Mouse (Mus musculus): Measurements from ENCODE around the gene Zfp687.
"Not testable (repeated sequence)": the region's sequence is repeated elsewhere in the genome, so short reads cannot be mapped to it uniquely, and the experiment has no call there.

Gene Zfp687

GRCm38 (mm10) chr3:95015337-95015872, at the start of gene Zfp687:
Zfp687 (minus strand) TSS chr3:95015448.
- peak; percentile 100 for DNase-seq (ENCODE audit: low spot score)

DNA sequence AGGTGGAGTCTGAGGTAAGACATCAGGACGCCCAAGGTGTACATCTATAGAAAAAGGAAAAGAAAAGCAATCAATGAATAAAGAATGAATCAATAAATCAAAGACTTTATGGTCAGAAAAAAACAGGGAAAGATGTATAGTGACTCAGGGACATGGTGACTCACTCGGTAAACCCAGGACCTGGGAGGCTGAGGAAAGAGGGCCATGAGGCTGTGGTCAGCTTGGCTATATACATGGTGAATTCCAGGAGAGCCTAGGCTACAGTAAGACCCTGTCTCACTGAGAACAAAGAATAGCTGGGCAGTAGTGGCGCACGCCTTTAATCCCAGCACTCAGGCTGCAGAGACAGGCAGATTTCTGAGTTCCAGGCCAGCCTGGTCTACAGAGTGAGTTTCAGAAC, 48.5 kb upstream of the Zfp687 start:
- DNase-seq (ENCODE audit: low spot score): no peak

GRCm38 (mm10) chr3:95058078-95058477, 42.8 kb upstream of the Zfp687 start:
- no peak for DNase-seq (ENCODE audit: low spot score)

- no peak for DNase-seq (ENCODE audit: low spot score)
Measured at GRCm38 (mm10) chr3:95056275-95056674, 41.0 kb upstream of the Zfp687 start.

DNA sequence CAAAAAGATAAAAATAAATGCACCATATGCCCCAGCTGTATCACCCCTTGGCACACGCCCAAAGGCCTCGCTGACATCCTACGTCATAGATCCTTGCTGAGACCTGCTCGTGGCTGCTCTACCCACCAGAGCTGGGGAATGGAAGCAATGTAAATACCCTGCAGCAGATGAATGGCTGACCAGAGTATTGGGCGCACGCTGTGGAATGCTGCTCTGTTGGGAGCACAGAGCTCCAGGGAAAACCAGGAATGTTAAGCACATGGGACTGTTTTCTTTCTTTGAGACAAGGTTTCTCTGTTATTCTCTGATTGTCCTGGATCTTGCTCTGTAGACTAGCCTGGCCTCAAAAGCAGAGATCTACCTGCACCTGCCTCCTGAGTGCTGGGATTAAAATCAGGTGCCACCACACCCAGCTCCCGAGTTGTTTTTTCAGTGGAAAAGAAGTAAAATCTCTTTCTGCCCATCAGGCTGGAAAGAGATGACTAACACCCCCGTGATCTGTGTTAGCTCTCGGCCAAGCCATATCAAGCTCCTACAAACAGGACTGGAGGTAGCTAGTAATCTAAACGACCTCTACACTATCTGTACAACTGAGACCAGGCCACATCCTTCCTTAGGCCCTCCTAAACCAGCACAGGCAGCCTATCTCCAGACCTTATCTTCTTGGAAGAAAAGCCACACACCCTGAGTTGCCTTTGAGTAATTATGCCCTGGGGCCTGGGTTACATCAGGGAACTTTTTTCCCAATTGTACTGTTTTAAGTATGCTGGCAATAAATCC, 39.4 kb upstream of the Zfp687 start:
- DNase-seq (ENCODE audit: low spot score): no peak

DNA sequence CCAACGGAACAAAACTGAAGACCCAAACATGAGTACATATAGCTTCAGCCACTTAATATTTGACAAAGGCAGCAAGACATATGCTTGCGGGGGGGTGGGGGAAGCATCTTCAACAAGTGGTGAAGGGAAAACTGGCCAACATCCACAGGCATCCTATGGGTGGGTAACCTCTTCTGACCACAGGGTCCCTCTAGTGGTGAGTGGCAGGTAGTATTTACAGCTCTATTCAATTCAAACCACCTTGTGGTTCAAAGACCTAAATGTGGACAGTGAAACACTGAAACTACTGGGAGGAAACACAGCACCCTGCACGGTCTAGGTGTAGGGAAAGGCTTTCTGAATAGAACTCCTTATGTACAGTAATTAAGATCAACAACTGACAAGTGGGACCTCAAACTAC, 38.5 kb upstream of the Zfp687 start:
- no peak for DNase-seq (ENCODE audit: low spot score)

- DNase-seq (ENCODE audit: low spot score): peak; percentile 71
Measured at GRCm38 (mm10) chr3:95052959-95053358, 37.7 kb upstream of the Zfp687 start.

- DNase-seq (ENCODE audit: low spot score): no peak
Measured at GRCm38 (mm10) chr3:95047914-95048313, 32.7 kb upstream of the Zfp687 start.

GRCm38 (mm10) chr3:95046462-95047057, 31.3 kb upstream of the Zfp687 start:
- no peak for DNase-seq (ENCODE audit: low spot score)

DNA sequence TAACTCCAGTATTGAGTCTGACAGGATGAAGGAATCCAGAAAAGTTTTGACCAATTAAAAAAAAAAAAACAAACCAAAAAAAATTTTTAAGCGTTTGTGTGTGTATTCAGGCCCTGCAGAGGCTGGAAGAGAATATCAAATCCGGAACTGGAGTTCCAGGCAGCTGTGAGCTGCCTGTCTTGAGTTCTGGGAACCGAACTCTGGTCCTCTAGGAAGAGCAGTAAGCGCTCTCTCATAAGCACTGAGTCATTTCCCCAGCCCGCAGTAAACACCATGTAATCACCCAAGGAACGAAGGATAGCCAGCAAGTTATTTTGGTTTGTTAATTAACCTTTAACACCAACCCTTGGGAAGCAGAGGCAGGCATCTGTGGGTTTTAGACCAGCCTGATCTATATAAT, 28.0 kb upstream of the Zfp687 start:
- no peak for DNase-seq (ENCODE audit: low spot score)

DNA sequence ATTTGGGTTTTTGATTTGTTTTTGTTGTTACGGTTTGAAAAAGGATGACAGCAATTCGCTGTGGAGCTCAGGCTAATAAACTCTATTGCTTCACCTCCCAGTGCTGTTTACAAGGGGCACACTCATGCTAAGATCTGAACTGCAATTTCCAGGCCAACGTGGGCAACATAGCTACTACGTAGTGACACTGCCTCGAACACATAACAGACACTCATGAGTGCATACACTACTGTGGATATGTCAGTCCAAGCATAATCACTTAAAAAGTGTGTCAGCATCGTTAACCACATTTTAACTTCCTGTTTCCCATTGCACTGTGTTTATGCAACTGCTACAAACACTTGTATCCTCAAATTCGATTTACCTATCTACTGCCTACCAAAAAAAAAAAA, 27.6 kb upstream of the Zfp687 start:
- DNase-seq (ENCODE audit: low spot score): no peak

DNA sequence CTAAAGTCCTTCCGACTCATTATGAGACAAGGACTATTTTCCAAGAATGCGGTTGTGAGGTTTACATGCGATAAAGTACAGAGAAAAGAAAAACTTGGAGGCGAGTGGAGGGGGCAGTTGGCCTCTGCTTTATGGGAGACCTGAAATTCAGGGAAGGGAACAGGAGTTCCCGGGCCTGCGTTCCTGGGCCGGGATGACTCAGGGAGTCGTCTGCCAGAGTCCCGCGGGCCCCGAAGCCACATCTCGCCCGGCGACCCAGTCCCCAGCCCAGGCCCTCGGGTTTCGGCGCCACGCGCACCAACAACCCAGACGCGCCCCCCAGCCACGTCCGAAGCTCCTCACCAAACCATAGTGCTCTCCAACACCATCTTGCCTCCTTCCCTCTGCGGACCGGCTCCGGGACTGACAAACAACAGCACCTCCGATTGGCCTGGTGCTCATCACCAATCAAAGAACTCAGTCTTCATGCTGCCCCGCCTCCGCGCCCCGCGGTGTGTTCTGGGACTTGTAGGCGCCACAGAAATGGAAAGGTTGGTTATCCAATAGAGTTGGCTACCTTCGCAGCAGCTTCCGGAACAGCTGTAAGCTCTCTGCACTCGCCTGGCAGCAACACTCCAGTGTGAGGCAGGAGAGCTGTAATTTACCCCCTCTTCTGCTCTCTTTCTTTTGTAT, 27.1 kb upstream of the Zfp687 start, which contains the start of gene Psmd4:
Gene Psmd4 (minus strand): TSS at position 449 of the 672 bp plus-strand sequence.
- DNase-seq (ENCODE audit: low spot score): peak; percentile 98

GRCm38 (mm10) chr3:95041625-95042024, 26.4 kb upstream of the Zfp687 start:
- DNase-seq (ENCODE audit: low spot score): no peak

- DNase-seq (ENCODE audit: low spot score): no peak
Measured at GRCm38 (mm10) chr3:95029953-95030352, 14.7 kb upstream of the Zfp687 start.

DNA sequence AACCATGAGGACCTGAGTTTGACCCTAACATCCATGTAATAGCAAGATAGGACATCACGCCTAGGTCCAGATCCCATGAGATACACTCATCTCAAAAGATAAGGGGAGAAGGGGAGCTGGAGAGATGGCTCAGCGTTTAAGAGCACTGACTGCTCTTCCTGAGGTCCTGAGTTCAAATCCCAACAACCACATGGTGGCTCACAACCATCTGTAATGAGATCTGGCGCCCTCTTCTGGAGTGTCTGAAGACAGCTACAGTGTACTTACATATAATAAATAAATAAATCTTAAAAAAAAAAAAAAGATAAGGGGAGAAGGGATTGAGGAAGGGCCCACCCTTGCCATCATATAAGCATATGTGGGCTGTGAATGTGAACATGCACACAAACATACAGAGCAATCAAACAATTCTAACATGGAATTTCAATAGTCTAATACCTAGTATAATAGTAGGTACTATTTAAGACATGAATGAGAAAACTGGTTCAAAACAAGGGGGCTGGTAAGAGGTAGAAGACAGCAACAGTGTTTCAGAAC, 14.1 kb upstream of the Zfp687 start:
- not testable (repeated sequence) for DNase-seq (ENCODE audit: low spot score)

DNA sequence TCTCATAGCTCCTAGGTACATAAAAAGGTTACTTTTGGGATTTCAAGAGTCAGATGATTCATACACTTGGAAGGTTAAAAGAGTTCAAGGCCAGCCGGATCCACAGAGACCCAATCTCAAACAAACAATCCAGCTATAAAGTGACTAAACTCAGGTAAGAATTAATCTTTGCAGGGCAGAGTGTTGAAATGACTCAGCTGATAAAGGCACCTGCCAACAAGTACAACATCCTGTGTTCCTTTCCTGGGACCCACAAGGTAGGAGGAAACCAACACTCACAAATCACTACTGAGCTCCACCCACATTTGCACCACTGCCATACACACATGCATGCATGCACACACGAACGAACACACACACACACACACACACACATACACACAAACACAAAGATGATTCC, 13.4 kb upstream of the Zfp687 start:
- DNase-seq (ENCODE audit: low spot score): no peak

DNA sequence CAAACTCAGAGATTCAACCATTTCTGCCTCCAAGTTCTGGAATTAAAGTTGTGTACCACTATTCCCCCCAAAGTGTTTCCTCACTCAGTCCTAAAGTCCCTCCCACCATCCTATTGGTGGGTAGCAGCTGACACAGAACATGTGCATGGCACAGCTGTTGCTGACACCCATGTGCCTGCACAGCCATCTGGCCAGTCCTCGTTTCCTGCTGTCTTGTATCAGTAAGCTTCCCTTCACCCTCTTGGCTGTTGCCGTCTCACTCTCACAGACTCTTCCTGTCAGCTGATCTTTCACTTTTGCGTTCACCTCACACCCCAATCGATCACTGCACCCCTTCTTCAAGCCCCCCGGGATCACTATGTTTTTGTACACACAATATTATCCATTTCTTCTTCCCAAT, 12.5 kb upstream of the Zfp687 start:
- DNase-seq (ENCODE audit: low spot score): peak; percentile 82

DNA sequence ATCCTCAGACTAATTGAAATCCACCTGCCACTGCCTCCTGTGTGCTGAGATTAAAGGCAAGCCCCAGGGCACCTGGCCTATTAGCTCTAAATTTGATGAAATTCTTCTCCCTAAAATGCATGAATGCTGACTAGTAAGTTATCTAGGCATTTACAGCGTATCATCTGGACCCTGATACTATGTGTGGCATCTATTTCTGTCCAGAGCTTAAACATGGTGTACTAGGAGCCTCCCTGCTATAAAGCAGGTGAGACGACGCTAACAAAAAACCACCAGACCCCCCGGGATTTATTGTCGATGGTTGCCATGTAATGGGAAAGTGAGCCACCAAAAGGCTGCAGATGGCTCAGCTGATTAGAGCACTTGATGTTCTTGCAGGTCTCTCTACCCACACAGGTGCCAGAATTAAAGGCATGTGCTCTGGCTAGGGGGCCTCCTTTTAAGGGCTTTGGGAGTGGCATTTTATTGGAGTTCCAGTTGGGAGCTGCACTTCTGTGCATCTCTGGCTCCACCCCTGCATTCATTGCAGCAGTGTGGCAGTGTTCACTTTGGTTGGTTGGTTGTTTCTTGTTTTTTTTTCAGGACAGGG, 11.9 kb upstream of the Zfp687 start:
- no peak for DNase-seq (ENCODE audit: low spot score)

- no peak for DNase-seq (ENCODE audit: low spot score)
Measured at GRCm38 (mm10) chr3:95025202-95025601, 10.0 kb upstream of the Zfp687 start.

DNA sequence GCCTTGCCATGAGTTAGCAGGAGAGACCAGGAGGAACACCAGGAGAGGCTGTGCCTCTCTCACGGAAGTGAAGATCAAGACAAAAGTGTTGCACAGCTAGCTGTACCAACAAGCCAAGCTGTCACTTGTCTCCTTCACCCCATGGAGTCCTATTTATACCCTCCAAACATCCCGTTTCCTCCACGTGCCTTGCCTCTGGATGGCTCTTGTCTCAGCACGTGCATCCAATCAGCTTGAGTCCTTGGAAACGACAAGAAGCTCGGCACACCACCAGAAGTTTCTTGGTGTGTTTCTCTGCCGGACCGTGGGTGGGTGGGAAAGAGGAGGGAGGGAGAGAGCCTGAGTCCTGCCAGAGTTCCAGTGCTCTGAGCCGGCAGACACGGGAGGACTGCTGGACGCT, 9.3 kb upstream of the Zfp687 start:
- no peak for DNase-seq (ENCODE audit: low spot score)

- not testable (repeated sequence) for DNase-seq (ENCODE audit: low spot score)
Measured at GRCm38 (mm10) chr3:95020956-95021355, 5.7 kb upstream of the Zfp687 start.

- no peak for DNase-seq (ENCODE audit: low spot score)
Measured at GRCm38 (mm10) chr3:95018741-95019140, 3.5 kb upstream of the Zfp687 start.
